Mouse (Mus musculus): Measurements from ENCODE around the gene Olfr1443. TPM values are rescaled to one million over a fixed set of nuclear protein-coding genes. Genes with fewer than 3 reads are reported as not detected.

Gene Olfr1443
- polyA plus RNA-seq, 1 experiment from 2014 or later = not detected

- Histone ChIP-seq H3K4me1 (ENCODE audit: control insufficient read depth, insufficient read depth, low read length) (no peaks in the 10 kb centered on the region), H3K9me3 (ENCODE audit: control insufficient read depth, low read length) (no peaks in the 10 kb centered on the region), H3K4me2 (ENCODE audit: low read length) (no peak within 1 kb of the TSS), H3K9ac (replicated peaks; ENCODE audit: low read length) (no peak within 1 kb of the TSS), H3K4me3 (replicated peaks; ENCODE audit: low read depth, low read length) (no peak within 1 kb of the TSS), H3K27ac (replicated peaks; ENCODE audit: low read depth, low read length) (no peak within 1 kb of the TSS), H3K27me3 (ENCODE audit: control insufficient read depth, insufficient read depth, low read length) (no peaks in the 10 kb centered on the region), H3K36me3 (ENCODE audit: control insufficient read depth, insufficient read depth, low read length) (no peaks in the 10 kb centered on the region)
- ATAC-seq (ENCODE audit: low FRiP score, low TSS enrichment) (no peak), DNase-seq (no peak)
Observed at GRCm38 (mm10) chr19:12670139-12670538, 7.8 kb upstream of the Olfr1443 start, which contains the start of gene Olfr1442. Olfr1442 (plus strand) TSS chr19:12670439.

- no peak for DNase-seq
- ATAC-seq (ENCODE audit: low FRiP score, low TSS enrichment) = no peak
- 84% methylated on average over 4 of the region's 4 CpGs for WGBS
- H3K4me3 ChIP-seq (replicated peaks; ENCODE audit: low read depth, low read length) = no peak overlapping the region
- no peaks in the 10 kb centered on the region for H3K36me3 ChIP-seq (ENCODE audit: control insufficient read depth, insufficient read depth, low read length)
- H3K4me1 ChIP-seq (ENCODE audit: control insufficient read depth, insufficient read depth, low read length) = no peaks in the 10 kb centered on the region
- H3K27ac ChIP-seq (replicated peaks; ENCODE audit: low read depth, low read length) = no peak overlapping the region
- H3K4me2 ChIP-seq (ENCODE audit: low read length) = no peak overlapping the region
- H3K9me3 ChIP-seq (ENCODE audit: control insufficient read depth, low read length) = no peaks in the 10 kb centered on the region
- H3K27me3 ChIP-seq (ENCODE audit: control insufficient read depth, insufficient read depth, low read length) = no peaks in the 10 kb centered on the region
- H3K9ac ChIP-seq (replicated peaks; ENCODE audit: low read length) = no peak overlapping the region
Observed at GRCm38 (mm10) chr19:12671051-12671450, 6.9 kb upstream of the Olfr1443 start.

- no peak overlapping the region for H3K4me2 ChIP-seq (ENCODE audit: low read length)
- H3K9me3 ChIP-seq (ENCODE audit: control insufficient read depth, low read length) = no peaks in the 10 kb centered on the region
- no peak overlapping the region for H3K27ac ChIP-seq (replicated peaks; ENCODE audit: low read depth, low read length)
- DNase-seq (no peak), ATAC-seq (ENCODE audit: low FRiP score, low TSS enrichment) (no peak)
- H3K4me3 ChIP-seq (replicated peaks; ENCODE audit: low read depth, low read length) = no peak overlapping the region
- no peaks in the 10 kb centered on the region for H3K36me3 ChIP-seq (ENCODE audit: control insufficient read depth, insufficient read depth, low read length)
- no peaks in the 10 kb centered on the region for H3K27me3 ChIP-seq (ENCODE audit: control insufficient read depth, insufficient read depth, low read length)
- H3K9ac ChIP-seq (replicated peaks; ENCODE audit: low read length) = no peak overlapping the region
- H3K4me1 ChIP-seq (ENCODE audit: control insufficient read depth, insufficient read depth, low read length) = no peaks in the 10 kb centered on the region
Observed at GRCm38 (mm10) chr19:12684638-12685037, 6.7 kb downstream of the Olfr1443 start.

GRCm38 (mm10) chr19:12685231-12685630 lies 7.3 kb downstream of the Olfr1443 start:
- DNase-seq (no peak), ATAC-seq (ENCODE audit: low FRiP score, low TSS enrichment) (no peak)
- H3K4me2 ChIP-seq (ENCODE audit: low read length) = no peak overlapping the region
- H3K4me3 ChIP-seq (replicated peaks; ENCODE audit: low read depth, low read length) = no peak overlapping the region
- H3K27me3 ChIP-seq (ENCODE audit: control insufficient read depth, insufficient read depth, low read length) = no peaks in the 10 kb centered on the region
- H3K27ac ChIP-seq (replicated peaks; ENCODE audit: low read depth, low read length) = no peak overlapping the region
- H3K9me3 ChIP-seq (ENCODE audit: control insufficient read depth, low read length) = no peaks in the 10 kb centered on the region
- no peak overlapping the region for H3K9ac ChIP-seq (replicated peaks; ENCODE audit: low read length)
- H3K36me3 ChIP-seq (ENCODE audit: control insufficient read depth, insufficient read depth, low read length) = no peaks in the 10 kb centered on the region
- no peaks in the 10 kb centered on the region for H3K4me1 ChIP-seq (ENCODE audit: control insufficient read depth, insufficient read depth, low read length)

GRCm38 (mm10) chr19:12695590-12695989 lies 17.7 kb downstream of the Olfr1443 start, which contains the start of gene Keg1:
Keg1 (plus strand) TSS chr19:12695786.
- no peaks in the 10 kb centered on the region for H3K9me3 ChIP-seq (ENCODE audit: control insufficient read depth, low read length)

GRCm38 (mm10) chr19:12696221-12696620 lies 18.3 kb downstream of the Olfr1443 start:
- H3K4me2 ChIP-seq (ENCODE audit: low read length) = no peak overlapping the region
- no peaks in the 10 kb centered on the region for H3K9me3 ChIP-seq (ENCODE audit: control insufficient read depth, low read length)
- no peak overlapping the region for H3K27ac ChIP-seq (replicated peaks; ENCODE audit: low read depth, low read length)
- DNase-seq (no peak), ATAC-seq (ENCODE audit: low FRiP score, low TSS enrichment) (no peak)
- no peaks in the 10 kb centered on the region for H3K27me3 ChIP-seq (ENCODE audit: control insufficient read depth, insufficient read depth, low read length)
- no peak overlapping the region for H3K9ac ChIP-seq (replicated peaks; ENCODE audit: low read length)
- H3K4me3 ChIP-seq (replicated peaks; ENCODE audit: low read depth, low read length) = no peak overlapping the region
- no peaks in the 10 kb centered on the region for H3K4me1 ChIP-seq (ENCODE audit: control insufficient read depth, insufficient read depth, low read length)
- H3K36me3 ChIP-seq (ENCODE audit: control insufficient read depth, insufficient read depth, low read length) = no peaks in the 10 kb centered on the region

More at GRCm38 (mm10) chr19:12695590-12695989, 17.7 kb downstream of the Olfr1443 start, which contains the start of gene Keg1:
- H3K4me3 ChIP-seq (replicated peaks; ENCODE audit: low read depth, low read length) = no peak within 1 kb of the TSS
- H3K4me1 ChIP-seq (ENCODE audit: control insufficient read depth, insufficient read depth, low read length) = no peaks in the 10 kb centered on the region
- no peak within 1 kb of the TSS for H3K27ac ChIP-seq (replicated peaks; ENCODE audit: low read depth, low read length)
- 87% methylated on average over 3 of the region's 3 CpGs for WGBS
- H3K9ac ChIP-seq (replicated peaks; ENCODE audit: low read length) = no peak within 1 kb of the TSS
- H3K36me3 ChIP-seq (ENCODE audit: control insufficient read depth, insufficient read depth, low read length) = no peaks in the 10 kb centered on the region
- no peak within 1 kb of the TSS for H3K4me2 ChIP-seq (ENCODE audit: low read length)
- no peak for DNase-seq
- H3K27me3 ChIP-seq (ENCODE audit: control insufficient read depth, insufficient read depth, low read length) = no peaks in the 10 kb centered on the region
- no peak for ATAC-seq (ENCODE audit: low FRiP score, low TSS enrichment)

- H3K4me3 ChIP-seq (replicated peaks; ENCODE audit: low read depth, low read length) = no peak overlapping the region
- H3K4me1 ChIP-seq (ENCODE audit: control insufficient read depth, insufficient read depth, low read length) = no peaks in the 10 kb centered on the region
- no peaks in the 10 kb centered on the region for H3K36me3 ChIP-seq (ENCODE audit: control insufficient read depth, insufficient read depth, low read length)
- H3K9ac ChIP-seq (replicated peaks; ENCODE audit: low read length) = no peak overlapping the region
- DNase-seq (no peak), ATAC-seq (ENCODE audit: low FRiP score, low TSS enrichment) (no peak)
- no peaks in the 10 kb centered on the region for H3K27me3 ChIP-seq (ENCODE audit: control insufficient read depth, insufficient read depth, low read length)
- WGBS = 84% methylated on average over 2 of the region's 2 CpGs
- no peaks in the 10 kb centered on the region for H3K9me3 ChIP-seq (ENCODE audit: control insufficient read depth, low read length)
- no peak overlapping the region for H3K4me2 ChIP-seq (ENCODE audit: low read length)
- no peak overlapping the region for H3K27ac ChIP-seq (replicated peaks; ENCODE audit: low read depth, low read length)
Observed at GRCm38 (mm10) chr19:12708458-12708857, 30.5 kb downstream of the Olfr1443 start.

GRCm38 (mm10) chr19:12708986-12709385 lies 31.1 kb downstream of the Olfr1443 start:
- no peak overlapping the region for H3K9ac ChIP-seq (replicated peaks; ENCODE audit: low read length)
- H3K27me3 ChIP-seq (ENCODE audit: control insufficient read depth, insufficient read depth, low read length) = no peaks in the 10 kb centered on the region
- H3K36me3 ChIP-seq (ENCODE audit: control insufficient read depth, insufficient read depth, low read length) = no peaks in the 10 kb centered on the region
- H3K4me3 ChIP-seq (replicated peaks; ENCODE audit: low read depth, low read length) = no peak overlapping the region
- no peak for ATAC-seq (ENCODE audit: low FRiP score, low TSS enrichment)
- no peak overlapping the region for H3K4me2 ChIP-seq (ENCODE audit: low read length)
- no peaks in the 10 kb centered on the region for H3K4me1 ChIP-seq (ENCODE audit: control insufficient read depth, insufficient read depth, low read length)
- H3K27ac ChIP-seq (replicated peaks; ENCODE audit: low read depth, low read length) = no peak overlapping the region
- no peak for DNase-seq
- H3K9me3 ChIP-seq (ENCODE audit: control insufficient read depth, low read length) = no peaks in the 10 kb centered on the region

GRCm38 (mm10) chr19:12719189-12719588 lies 41.3 kb downstream of the Olfr1443 start:
- H3K9ac ChIP-seq (replicated peaks; ENCODE audit: low read length) = no peak overlapping the region
- H3K4me2 ChIP-seq (ENCODE audit: low read length) = no peak overlapping the region
- no peaks in the 10 kb centered on the region for H3K36me3 ChIP-seq (ENCODE audit: control insufficient read depth, insufficient read depth, low read length)
- H3K4me1 ChIP-seq (ENCODE audit: control insufficient read depth, insufficient read depth, low read length) = no peaks in the 10 kb centered on the region
- no peaks in the 10 kb centered on the region for H3K9me3 ChIP-seq (ENCODE audit: control insufficient read depth, low read length)
- H3K4me3 ChIP-seq (replicated peaks; ENCODE audit: low read depth, low read length) = no peak overlapping the region
- ATAC-seq (ENCODE audit: low FRiP score, low TSS enrichment) = no peak
- no peak for DNase-seq
- H3K27me3 ChIP-seq (ENCODE audit: control insufficient read depth, insufficient read depth, low read length) = no peaks in the 10 kb centered on the region
- H3K27ac ChIP-seq (replicated peaks; ENCODE audit: low read depth, low read length) = no peak overlapping the region
- 89% methylated on average over 6 of the region's 6 CpGs for WGBS
